Mouse (Mus musculus) MEL-GATA-1-ER (cell line): ENCODE measurements around the gene Tap2.

Experiments used
- DNase-seq: peaks from one replicate; pipeline ENCODE4 v3.0.0-alpha.2; 2012; ENCODE audit warnings: low read depth; ENCODE audit errors: extremely low read depth

The Tap2 gene

GRCm38 (mm10) chr17:34194723-34195122 is 8.6 kb upstream of the Tap2 start:
- no peak for DNase-seq

- peak; percentile 83 for DNase-seq
Measured at GRCm38 (mm10) chr17:34196491-34196890, 6.8 kb upstream of the Tap2 start.

GRCm38 (mm10) chr17:34196941-34197894 is 6.1 kb upstream of the Tap2 start, which contains the start of gene Psmb8:
Gene Psmb8, plus strand, starts transcription at chr17:34197721.
- peak; percentile 94 for DNase-seq

- no peak for DNase-seq
Measured at GRCm38 (mm10) chr17:34197904-34198520, 5.3 kb upstream of the Tap2 start.

- DNase-seq = no peak
Measured at GRCm38 (mm10) chr17:34198521-34198912, 4.8 kb upstream of the Tap2 start.

GRCm38 (mm10) chr17:34199050-34199619 is 4.2 kb upstream of the Tap2 start:
- DNase-seq = no peak

- DNase-seq = no peak
Measured at GRCm38 (mm10) chr17:34200047-34200446, 3.3 kb upstream of the Tap2 start.

- DNase-seq = no peak
Measured at GRCm38 (mm10) chr17:34200772-34201505, 2.4 kb upstream of the Tap2 start.

- no peak for DNase-seq
Measured at GRCm38 (mm10) chr17:34201506-34202055, 1.7 kb upstream of the Tap2 start.

GRCm38 (mm10) chr17:34202760-34203442 is 426 bp upstream of the Tap2 start:
- DNase-seq = no peak

- no peak for DNase-seq
Measured at GRCm38 (mm10) chr17:34204303-34205010, 1.1 kb downstream of the Tap2 start.

- no peak for DNase-seq
Measured at GRCm38 (mm10) chr17:34205021-34205745, 1.9 kb downstream of the Tap2 start.

GRCm38 (mm10) chr17:34205746-34206176 is 2.4 kb downstream of the Tap2 start:
- peak; percentile 84 for DNase-seq

GRCm38 (mm10) chr17:34206731-34207130 is 3.4 kb downstream of the Tap2 start:
- DNase-seq = no peak

- DNase-seq = no peak
Measured at GRCm38 (mm10) chr17:34207456-34207855, 4.1 kb downstream of the Tap2 start.

GRCm38 (mm10) chr17:34207866-34208265 is 4.5 kb downstream of the Tap2 start:
- DNase-seq = no peak

- no peak for DNase-seq
Measured at GRCm38 (mm10) chr17:34208421-34208820, 5.1 kb downstream of the Tap2 start.

GRCm38 (mm10) chr17:34209680-34210079 is 6.4 kb downstream of the Tap2 start:
- DNase-seq = no peak

- DNase-seq = peak; percentile 99
Measured at GRCm38 (mm10) chr17:34210599-34210998, 7.3 kb downstream of the Tap2 start.
